Mouse (Mus musculus): Measurements from ENCODE around the gene Stard13. TPM values are rescaled to one million over a fixed set of nuclear protein-coding genes. Genes with fewer than 3 reads are reported as not detected.

Stard13 gene
- polyA plus RNA-seq, 1 experiment from 2014 or later: 3.7 TPM

DNA sequence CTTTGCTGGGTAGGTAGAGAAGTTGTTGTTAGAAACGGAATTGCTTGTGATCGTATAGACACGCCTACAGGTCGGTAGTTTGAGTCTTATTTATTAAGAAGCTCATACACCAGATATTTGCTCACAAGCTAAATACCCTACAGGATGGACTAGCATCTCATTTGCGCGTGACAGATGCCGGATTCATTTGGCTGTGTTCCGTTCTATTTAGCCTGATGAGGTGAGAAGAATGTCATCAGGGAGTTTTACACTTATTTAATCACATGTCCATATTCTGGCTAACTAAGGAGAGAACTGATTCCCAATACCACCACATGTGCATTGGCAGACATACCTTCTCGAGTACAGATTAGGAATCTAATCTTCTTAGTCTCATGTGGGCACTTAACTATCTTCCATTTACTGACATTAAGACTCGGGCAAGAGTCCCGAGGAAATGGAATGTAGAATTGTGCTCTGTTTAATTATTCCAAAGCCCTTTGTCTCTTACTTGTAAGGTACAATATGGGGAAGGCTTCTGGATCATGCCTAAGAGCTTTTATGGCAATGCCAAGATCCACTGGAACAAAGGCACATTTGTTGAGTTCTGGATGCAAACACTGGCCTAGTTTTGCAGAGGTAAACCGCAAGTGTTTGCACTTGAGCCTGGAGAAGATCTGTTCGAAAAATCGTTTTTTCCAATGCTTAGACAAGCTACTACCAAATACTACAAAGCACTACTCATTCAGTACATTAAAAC, 33.4 kb upstream of the Stard13 start:
- no peak for TF ChIP-seq CTCF (IDR thresholded peaks at IDR 0.05; ENCODE audit: low read depth)
- H3K9me3 ChIP-seq (ENCODE audit: control insufficient read depth): no peaks in the 10 kb centered on the region
- 82% methylated on average over 14 of the region's 14 CpGs for WGBS

GRCm38 (mm10) chr5:151261558-151261957, 27.9 kb upstream of the Stard13 start:
- no peak for TF ChIP-seq CTCF (IDR thresholded peaks at IDR 0.05; ENCODE audit: low read depth)
- H3K9me3 ChIP-seq (ENCODE audit: control insufficient read depth): no peaks in the 10 kb centered on the region
- no peaks in the 10 kb centered on the region for H3K27me3 ChIP-seq (replicated peaks; ENCODE audit: control insufficient read depth, insufficient read depth, low read length)
- no peaks in the 10 kb centered on the region for H3K36me3 ChIP-seq (ENCODE audit: control insufficient read depth, insufficient read depth)
- H3K4me2 ChIP-seq (replicated peaks; ENCODE audit: low read depth): no peak overlapping the region
- ATAC-seq: no peak
- no peak overlapping the region for H3K27ac ChIP-seq (ENCODE audit: low read depth, low read length)
- no peaks in the 10 kb centered on the region for H3K4me1 ChIP-seq (replicated peaks; ENCODE audit: control insufficient read depth, insufficient read depth, low read length)
- H3K9ac ChIP-seq (ENCODE audit: low read depth, low read length): no peak overlapping the region
- WGBS: 89% methylated on average over 2 of the region's 2 CpGs
- H3K4me3 ChIP-seq (ENCODE audit: low read depth, low read length): no peak overlapping the region

More for the DNA sequence above, 33.4 kb upstream of the Stard13 start:
- Histone ChIP-seq H3K27me3 (replicated peaks; ENCODE audit: control insufficient read depth, insufficient read depth, low read length) (no peaks in the 10 kb centered on the region), H3K27ac (ENCODE audit: low read depth, low read length) (no peak overlapping the region), H3K9ac (ENCODE audit: low read depth, low read length) (no peak overlapping the region), H3K4me1 (replicated peaks; ENCODE audit: control insufficient read depth, insufficient read depth, low read length) (no peaks in the 10 kb centered on the region), H3K36me3 (ENCODE audit: control insufficient read depth, insufficient read depth) (no peaks in the 10 kb centered on the region), H3K4me3 (ENCODE audit: low read depth, low read length) (no peak overlapping the region), H3K4me2 (replicated peaks; ENCODE audit: low read depth) (no peak overlapping the region)
- ATAC-seq: no peak

GRCm38 (mm10) chr5:151252213-151252612, 18.6 kb upstream of the Stard13 start:
- H3K4me3 ChIP-seq (ENCODE audit: low read depth, low read length): no peak overlapping the region
- H3K9ac ChIP-seq (ENCODE audit: low read depth, low read length): no peak overlapping the region
- H3K36me3 ChIP-seq (ENCODE audit: control insufficient read depth, insufficient read depth): no peaks in the 10 kb centered on the region
- H3K27ac ChIP-seq (ENCODE audit: low read depth, low read length): no peak overlapping the region
- no peak overlapping the region for H3K4me2 ChIP-seq (replicated peaks; ENCODE audit: low read depth)
- 72% methylated on average over 8 of the region's 8 CpGs for WGBS
- ATAC-seq: no peak
- no peaks in the 10 kb centered on the region for H3K9me3 ChIP-seq (ENCODE audit: control insufficient read depth)
- H3K4me1 ChIP-seq (replicated peaks; ENCODE audit: control insufficient read depth, insufficient read depth, low read length): no peaks in the 10 kb centered on the region; the same call in 1 of the 2 replicates
- peak; percentile 40; the same call in 1 of the 2 replicates for TF ChIP-seq CTCF (IDR thresholded peaks at IDR 0.05; ENCODE audit: low read depth)
- H3K27me3 ChIP-seq (replicated peaks; ENCODE audit: control insufficient read depth, insufficient read depth, low read length): no peaks in the 10 kb centered on the region

DNA sequence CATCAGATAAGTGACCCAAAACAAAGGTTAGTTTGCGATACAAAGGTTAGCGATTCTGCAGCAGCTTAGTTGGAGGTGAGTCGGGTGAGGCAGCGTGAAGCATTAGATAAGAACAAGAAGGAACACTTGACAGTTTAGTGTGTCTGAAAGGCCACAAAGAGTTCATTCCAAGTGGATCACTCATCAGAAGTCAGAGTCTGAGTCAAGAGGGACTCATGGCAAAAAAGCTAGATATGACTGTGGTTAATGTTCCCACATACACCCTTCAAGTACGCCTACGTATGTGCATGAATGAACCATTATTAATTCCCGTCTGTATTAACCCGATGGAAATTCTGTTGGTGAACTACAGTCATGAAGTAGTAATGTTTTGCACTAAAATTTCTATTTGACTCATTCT, 18.0 kb upstream of the Stard13 start:
- no peak for ATAC-seq
- H3K36me3 ChIP-seq (ENCODE audit: control insufficient read depth, insufficient read depth): no peaks in the 10 kb centered on the region

GRCm38 (mm10) chr5:151248671-151249620, 15.3 kb upstream of the Stard13 start:
- H3K36me3 ChIP-seq (ENCODE audit: control insufficient read depth, insufficient read depth): no peaks in the 10 kb centered on the region
- TF ChIP-seq CTCF (IDR thresholded peaks at IDR 0.05; ENCODE audit: low read depth): no peak
- H3K27me3 ChIP-seq (replicated peaks; ENCODE audit: control insufficient read depth, insufficient read depth, low read length): no peaks in the 10 kb centered on the region
- no peak for ATAC-seq
- 56% methylated on average over 10 of the region's 10 CpGs for WGBS
- H3K9me3 ChIP-seq (ENCODE audit: control insufficient read depth): no peaks in the 10 kb centered on the region
- no peak overlapping the region for H3K9ac ChIP-seq (ENCODE audit: low read depth, low read length)
- no peak overlapping the region for H3K27ac ChIP-seq (ENCODE audit: low read depth, low read length)
- no peak overlapping the region for H3K4me3 ChIP-seq (ENCODE audit: low read depth, low read length)
- H3K4me1 ChIP-seq (replicated peaks; ENCODE audit: control insufficient read depth, insufficient read depth, low read length): no peaks in the 10 kb centered on the region; the same call in 1 of the 2 replicates
- H3K4me2 ChIP-seq (replicated peaks; ENCODE audit: low read depth): no peak overlapping the region

More for the DNA sequence above, 18.0 kb upstream of the Stard13 start:
- 65% methylated on average over 8 of the region's 8 CpGs for WGBS
- Histone ChIP-seq H3K9ac (ENCODE audit: low read depth, low read length) (no peak overlapping the region), H3K27ac (ENCODE audit: low read depth, low read length) (no peak overlapping the region), H3K4me3 (ENCODE audit: low read depth, low read length) (no peak overlapping the region), H3K4me2 (replicated peaks; ENCODE audit: low read depth) (no peak overlapping the region), H3K4me1 (replicated peaks; ENCODE audit: control insufficient read depth, insufficient read depth, low read length) (no peaks in the 10 kb centered on the region; the same call in 1 of the 2 replicates), H3K27me3 (replicated peaks; ENCODE audit: control insufficient read depth, insufficient read depth, low read length) (no peaks in the 10 kb centered on the region), H3K9me3 (ENCODE audit: control insufficient read depth) (no peaks in the 10 kb centered on the region)
- TF ChIP-seq CTCF (IDR thresholded peaks at IDR 0.05; ENCODE audit: low read depth): no peak

GRCm38 (mm10) chr5:151248084-151248483, 14.4 kb upstream of the Stard13 start:
- Histone ChIP-seq H3K4me1 (replicated peaks; ENCODE audit: control insufficient read depth, insufficient read depth, low read length) (no peaks in the 10 kb centered on the region; the same call in 1 of the 2 replicates), H3K9me3 (ENCODE audit: control insufficient read depth) (no peaks in the 10 kb centered on the region), H3K27me3 (replicated peaks; ENCODE audit: control insufficient read depth, insufficient read depth, low read length) (no peaks in the 10 kb centered on the region), H3K9ac (ENCODE audit: low read depth, low read length) (no peak overlapping the region), H3K4me2 (replicated peaks; ENCODE audit: low read depth) (no peak overlapping the region), H3K27ac (ENCODE audit: low read depth, low read length) (peak overlapping the region; percentile 61; the same call in 1 of the 2 replicates), H3K4me3 (ENCODE audit: low read depth, low read length) (no peak overlapping the region), H3K36me3 (ENCODE audit: control insufficient read depth, insufficient read depth) (no peaks in the 10 kb centered on the region)
- WGBS: 66% methylated on average over 2 of the region's 2 CpGs
- no peak for TF ChIP-seq CTCF (IDR thresholded peaks at IDR 0.05; ENCODE audit: low read depth)
- ATAC-seq: no peak

All from intestine, postnatal 0 days (tissue).